Mouse (Mus musculus) forebrain, embryonic 16.5 days (tissue): ENCODE data around the gene Tbce. TPM values are rescaled to one million over a fixed set of nuclear protein-coding genes. Genes with fewer than 3 reads are reported as not detected.
"Not testable (repeated sequence)": the region's sequence is repeated elsewhere in the genome, so short reads cannot be mapped to it uniquely, and the experiment has no call there.

Experiments
- ATAC-seq: fragments of 200-750 bp; cut with Nextera tagmentation; 2 replicates; pipeline ENCODE4 v1.8.0; 2017; ENCODE audit warnings: mild to moderate bottlenecking, moderate library complexity
- H3K27ac ChIP-seq: fragments of 300-500 bp; sonication (generic); 2 replicates; pipeline ENCODE4 v1.5.1; 2014; ENCODE audit warnings: low read length, control low read depth
- H3K27me3 ChIP-seq: fragments of 300-500 bp; sonication (generic); replicated peaks from 2 replicates; pipeline ENCODE4 v1.6.1; 2014; ENCODE audit warnings: low read length; ENCODE audit not compliant: control insufficient read depth, insufficient read depth
- H3K36me3 ChIP-seq: fragments of 300-500 bp; sonication (generic); 2 replicates; pipeline ENCODE4 v1.6.1; 2014; ENCODE audit not compliant: control insufficient read depth, insufficient read depth
- H3K4me1 ChIP-seq: fragments of 300-500 bp; sonication (generic); replicated peaks from 2 replicates; pipeline ENCODE4 v1.6.1; 2014; ENCODE audit warnings: low read length; ENCODE audit not compliant: control insufficient read depth, insufficient read depth
- H3K4me2 ChIP-seq: fragments of 300-500 bp; sonication (generic); 2 replicates; pipeline ENCODE4 v1.6.1; 2014; ENCODE audit warnings: mild to moderate bottlenecking, low read length, control low read depth
- H3K4me3 ChIP-seq: fragments of 300-500 bp; sonication (generic); replicated peaks from 2 replicates; pipeline ENCODE4 v1.5.1; 2014; ENCODE audit warnings: mild to moderate bottlenecking, low read length, control low read depth
- H3K9ac ChIP-seq: fragments of 300-500 bp; sonication (generic); replicated peaks from 2 replicates; pipeline ENCODE4 v1.6.1; 2014; ENCODE audit warnings: low read depth, low read length, control low read depth
- H3K9me3 ChIP-seq: fragments of 300-500 bp; sonication (generic); 2 replicates; pipeline ENCODE4 v1.6.1; 2016; ENCODE audit warnings: low read length; ENCODE audit not compliant: control insufficient read depth
- WGBS: fragments of 180-500 bp; shearing (Covaris S2); extraction: QIAGEN DNeasy Blood & Tissue Kit; methylation state at CpG from one replicate; pipeline ENCODE4 v1.1.7; 2014; 5-methylcytosine and 5-hydroxymethylcytosine counted together
- polyA plus RNA-seq: library from polyadenylated mRNA; unstranded; fragments of >200 nt; fragmentation: Nextera tagmentation; extraction: Ambion mirVana; gene quantifications from 2 replicates; pipeline ENCODE4 v1.2.1, GENCODE M21; 2015

Gene Tbce
- polyA plus RNA-seq, 1 experiment from 2014 or later, result 113 TPM

- Histone ChIP-seq H3K27ac (no peak overlapping the region), H3K4me1 (no peaks in the 10 kb centered on the region), H3K27me3 (no peaks in the 10 kb centered on the region), H3K4me3 (no peak overlapping the region), H3K36me3 (peaks cover 29% of the 10 kb centered on the region), H3K4me2 (no peak overlapping the region), H3K9me3 (no peaks in the 10 kb centered on the region), H3K9ac (no peak overlapping the region)
- 95% methylated on average over 5 of the region's 5 CpGs for WGBS
- no peak for ATAC-seq
Measured at GRCm38 (mm10) chr13:13995046-13995445, 44.4 kb downstream of the Tbce start.

- Histone ChIP-seq H3K4me3 (no peak overlapping the region), H3K27me3 (no peaks in the 10 kb centered on the region), H3K4me1 (no peaks in the 10 kb centered on the region), H3K27ac (no peak overlapping the region), H3K36me3 (peaks cover 19% of the 10 kb centered on the region), H3K9ac (no peak overlapping the region), H3K4me2 (no peak overlapping the region), H3K9me3 (no peaks in the 10 kb centered on the region)
- ATAC-seq, result no peak
- 75% methylated on average over 3 of the region's 3 CpGs for WGBS
Measured at GRCm38 (mm10) chr13:13993041-13993440, 46.4 kb downstream of the Tbce start.

- Histone ChIP-seq H3K36me3 (peaks cover 18% of the 10 kb centered on the region), H3K27me3 (no peaks in the 10 kb centered on the region), H3K9ac (no peak overlapping the region), H3K27ac (no peak overlapping the region), H3K4me1 (no peaks in the 10 kb centered on the region), H3K4me2 (no peak overlapping the region), H3K4me3 (no peak overlapping the region), H3K9me3 (no peaks in the 10 kb centered on the region)
- ATAC-seq, result no peak
- 80% methylated on average over 2 of the region's 2 CpGs for WGBS
Measured at GRCm38 (mm10) chr13:13990391-13990790, 49.0 kb downstream of the Tbce start.

- Histone ChIP-seq H3K4me1 (no peaks in the 10 kb centered on the region), H3K27ac (no peak overlapping the region), H3K4me2 (no peak overlapping the region), H3K27me3 (no peaks in the 10 kb centered on the region), H3K9ac (no peak overlapping the region), H3K36me3 (peaks cover 9% of the 10 kb centered on the region), H3K9me3 (no peaks in the 10 kb centered on the region), H3K4me3 (no peak overlapping the region)
- WGBS, result 96% methylated on average over 2 of the region's 2 CpGs
- ATAC-seq, result no peak
Measured at GRCm38 (mm10) chr13:13989135-13989534, 50.3 kb downstream of the Tbce start.

- no peak for ATAC-seq
- Histone ChIP-seq H3K27me3 (no peaks in the 10 kb centered on the region), H3K4me3 (no peak overlapping the region), H3K4me2 (no peak overlapping the region), H3K9ac (no peak overlapping the region), H3K36me3 (peaks cover 4% of the 10 kb centered on the region; the same call in 1 of the 2 replicates), H3K27ac (no peak overlapping the region), H3K9me3 (no peaks in the 10 kb centered on the region), H3K4me1 (no peaks in the 10 kb centered on the region)
- WGBS, result 87% methylated on average over 6 of the region's 6 CpGs
Measured at GRCm38 (mm10) chr13:13983523-13983922, 55.9 kb downstream of the Tbce start.

GRCm38 (mm10) chr13:13981842-13982241 lies 57.6 kb downstream of the Tbce start:
- not testable (repeated sequence) for H3K4me3 ChIP-seq, H3K9ac ChIP-seq, H3K36me3 ChIP-seq, ATAC-seq, H3K4me2 ChIP-seq, H3K27me3 ChIP-seq, H3K27ac ChIP-seq, H3K4me1 ChIP-seq, H3K9me3 ChIP-seq
- 100% methylated on average over 1 of the region's 1 CpGs for WGBS

- WGBS, result 94% methylated on average over 1 of the region's 1 CpGs
Measured at GRCm38 (mm10) chr13:13969796-13970195, 69.6 kb downstream of the Tbce start.

GRCm38 (mm10) chr13:13968629-13969111 lies 70.8 kb downstream of the Tbce start:
- Histone ChIP-seq H3K36me3 (peaks cover 5% of the 10 kb centered on the region; the same call in 1 of the 2 replicates), H3K4me3 (no peak overlapping the region), H3K9me3 (no peaks in the 10 kb centered on the region), H3K27ac (no peak overlapping the region), H3K9ac (no peak overlapping the region), H3K27me3 (no peaks in the 10 kb centered on the region), H3K4me1 (no peaks in the 10 kb centered on the region), H3K4me2 (no peak overlapping the region)
- WGBS, result 93% methylated on average over 4 of the region's 4 CpGs
- no peak for ATAC-seq

More at GRCm38 (mm10) chr13:13969796-13970195, 69.6 kb downstream of the Tbce start:
- no peak for ATAC-seq
- Histone ChIP-seq H3K27ac (no peak overlapping the region), H3K9me3 (no peaks in the 10 kb centered on the region), H3K4me1 (no peaks in the 10 kb centered on the region), H3K4me2 (no peak overlapping the region), H3K9ac (no peak overlapping the region), H3K36me3 (peaks cover 5% of the 10 kb centered on the region; the same call in 1 of the 2 replicates), H3K27me3 (no peaks in the 10 kb centered on the region), H3K4me3 (no peak overlapping the region)

- no peaks in the 10 kb centered on the region for H3K9me3 ChIP-seq
- no peaks in the 10 kb centered on the region for H3K27me3 ChIP-seq
- no peak for ATAC-seq
- H3K9ac ChIP-seq, result no peak overlapping the region
- H3K4me2 ChIP-seq, result no peak overlapping the region
- 92% methylated on average over 4 of the region's 4 CpGs for WGBS
- no peaks in the 10 kb centered on the region for H3K4me1 ChIP-seq
- no peak overlapping the region for H3K4me3 ChIP-seq
- H3K27ac ChIP-seq, result no peak overlapping the region
- peaks cover 5% of the 10 kb centered on the region; the same call in 1 of the 2 replicates for H3K36me3 ChIP-seq
Measured at GRCm38 (mm10) chr13:13966172-13966571, 73.3 kb downstream of the Tbce start.
